Mouse (Mus musculus): ENCODE data around the gene Ankrd12. TPM values are rescaled to one million over a fixed set of nuclear protein-coding genes. Genes with fewer than 3 reads are reported as not detected.

The Ankrd12 gene
- total RNA-seq, 2 experiments from 2014 or later: 15.8 to 22.5 TPM

DNA sequence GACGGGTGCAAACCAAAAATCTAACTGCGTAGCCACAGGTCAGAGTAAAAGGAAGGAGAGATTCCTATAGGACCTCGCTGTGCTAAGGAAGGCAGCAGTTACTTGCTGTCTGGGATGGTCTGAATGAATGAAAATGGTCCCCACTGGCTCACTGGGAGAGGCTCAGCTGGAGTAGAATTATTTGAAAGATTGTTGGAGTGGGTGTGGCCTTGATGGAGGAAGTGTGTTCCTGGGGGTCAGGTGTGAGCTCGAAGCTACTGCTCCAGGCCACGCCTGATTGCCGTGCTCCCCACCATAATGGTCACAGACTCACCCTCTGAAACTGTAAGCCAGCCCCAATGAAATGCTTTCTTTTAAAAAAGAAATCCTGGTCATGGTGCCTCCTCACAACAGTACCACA, 135.6 kb downstream of the Ankrd12 start:
- intact Hi-C loops (cut with DNase I): no loop called here
- DNase-seq (ENCODE audit: low spot score): no peak

DNA sequence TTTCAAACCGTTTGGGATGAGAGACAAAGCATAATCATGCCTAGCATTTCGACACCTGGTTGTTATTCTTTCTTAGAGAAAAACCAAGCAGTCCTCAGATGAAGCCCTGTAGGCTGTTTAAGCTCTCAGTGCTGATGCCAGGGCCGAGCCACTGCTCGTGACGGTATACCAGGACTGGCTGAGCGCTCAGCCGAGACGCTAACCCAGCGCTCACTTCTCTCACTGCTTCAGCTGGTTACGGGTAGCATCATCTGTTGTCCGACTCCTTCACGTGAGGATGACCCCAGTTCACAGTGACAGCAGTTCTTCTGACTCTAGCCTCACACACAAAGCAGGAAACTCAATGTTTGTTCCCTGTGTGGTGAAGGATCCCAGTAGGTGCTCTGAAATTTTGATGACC, 136.7 kb downstream of the Ankrd12 start:
- intact Hi-C loops (cut with DNase I): no loop called here

GRCm38 (mm10) chr17:65939461-65940192, 137.3 kb downstream of the Ankrd12 start:
- no peak for DNase-seq (ENCODE audit: low spot score)
- intact Hi-C loops (cut with DNase I): no loop called here

More for the DNA sequence above, 136.7 kb downstream of the Ankrd12 start:
- DNase-seq (ENCODE audit: low spot score): no peak

- DNase-seq (ENCODE audit: low spot score): no peak
These were observed 139.2 kb downstream of the Ankrd12 start for GRCm38 (mm10) chr17:65937671-65938070.

GRCm38 (mm10) chr17:65933741-65934140, 143.1 kb downstream of the Ankrd12 start:
- DNase-seq (ENCODE audit: low spot score): no peak
- intact Hi-C loops (cut with DNase I): no loop called here

More at GRCm38 (mm10) chr17:65937671-65938070, 139.2 kb downstream of the Ankrd12 start:
- intact Hi-C loops (cut with DNase I): no loop called here

DNA sequence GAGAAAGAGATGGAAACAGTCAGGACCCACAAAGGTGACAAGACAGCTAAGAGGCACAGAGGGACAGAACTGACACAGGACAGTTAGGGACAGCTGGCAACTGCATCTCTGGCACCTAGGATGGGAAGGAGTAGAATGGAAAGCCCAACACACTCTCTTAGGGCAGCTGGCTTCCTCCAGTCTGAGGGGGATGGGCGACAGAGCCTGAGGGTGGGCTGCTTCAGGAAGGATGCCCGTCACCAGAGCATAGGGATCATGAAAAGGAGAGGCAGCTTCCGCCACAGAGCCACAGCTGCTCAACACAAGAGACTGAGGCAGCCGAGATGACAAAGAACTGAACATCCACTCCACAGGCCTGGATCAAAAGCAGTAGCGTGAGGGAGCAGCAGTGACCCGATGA, 145.4 kb downstream of the Ankrd12 start:
- no peak for DNase-seq (ENCODE audit: low spot score)
- intact Hi-C loops (cut with DNase I): no loop called here

- intact Hi-C loops (cut with DNase I): no loop called here
These were observed 145.9 kb downstream of the Ankrd12 start for GRCm38 (mm10) chr17:65930960-65931359.

GRCm38 (mm10) chr17:65930158-65930826, 146.6 kb downstream of the Ankrd12 start:
- DNase-seq (ENCODE audit: low spot score): no peak
- intact Hi-C loops (cut with DNase I): no loop called here

More at GRCm38 (mm10) chr17:65930960-65931359, 145.9 kb downstream of the Ankrd12 start:
- DNase-seq (ENCODE audit: low spot score): peak; percentile 51

DNA sequence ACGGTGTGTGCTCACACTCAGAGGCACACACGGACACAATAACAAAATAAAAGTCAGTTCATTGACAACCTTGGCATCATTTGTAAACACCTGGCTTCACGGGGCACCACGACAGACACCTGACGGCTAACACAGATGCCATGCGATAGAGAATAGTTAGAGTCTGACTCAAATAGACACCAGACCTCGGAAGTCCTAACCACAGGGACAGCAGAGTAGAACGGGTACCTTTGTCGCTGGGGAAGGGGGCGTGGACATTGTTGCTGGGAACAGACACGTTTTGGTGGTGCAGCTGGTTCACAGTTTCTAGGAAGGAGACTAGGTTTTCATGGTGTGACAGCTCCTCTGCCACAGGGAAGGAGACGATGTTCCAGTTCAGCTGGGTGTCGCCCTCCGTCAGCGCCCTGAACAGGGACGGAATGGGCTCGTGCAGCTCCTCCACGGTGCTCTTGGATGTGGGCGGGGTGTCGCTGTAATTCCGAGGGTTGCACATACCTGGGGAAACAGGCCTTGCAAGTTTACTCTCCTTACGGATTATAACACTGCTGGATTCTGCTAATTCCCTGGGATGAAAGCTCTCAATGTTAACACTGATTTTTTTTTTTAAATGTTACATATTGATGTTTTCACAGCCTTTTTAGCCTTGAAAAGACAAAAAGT, 147.4 kb downstream of the Ankrd12 start:
- intact Hi-C loops (cut with DNase I): no loop called here
- no peak for DNase-seq (ENCODE audit: low spot score)

- no peak for DNase-seq (ENCODE audit: low spot score)
- intact Hi-C loops (cut with DNase I): no loop called here
These were observed 149.8 kb downstream of the Ankrd12 start for GRCm38 (mm10) chr17:65927077-65927476.

DNA sequence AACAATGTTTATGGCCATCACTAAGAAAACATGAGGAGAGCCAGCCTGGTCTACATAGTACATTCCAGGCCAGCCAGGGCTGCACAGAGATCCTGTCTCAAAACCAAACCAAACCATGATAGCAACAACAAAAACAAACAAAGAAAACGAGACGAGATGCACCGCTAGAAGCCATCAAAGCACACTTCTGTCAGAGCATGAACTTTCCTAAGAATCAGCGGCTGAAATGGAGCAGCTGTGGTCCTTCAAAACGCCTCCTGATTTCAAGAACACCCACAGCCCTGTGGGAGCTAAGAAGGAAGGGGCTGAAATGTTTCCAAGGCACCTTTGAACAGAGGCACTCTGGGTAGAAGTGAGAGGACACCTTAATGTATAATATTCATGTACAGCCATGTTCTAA, 152.7 kb downstream of the Ankrd12 start:
- intact Hi-C loops (cut with DNase I): no loop called here
- DNase-seq (ENCODE audit: low spot score): no peak

GRCm38 (mm10) chr17:65921975-65922374, 154.9 kb downstream of the Ankrd12 start:
- DNase-seq (ENCODE audit: low spot score): no peak
- intact Hi-C loops (cut with DNase I): no loop called here

DNA sequence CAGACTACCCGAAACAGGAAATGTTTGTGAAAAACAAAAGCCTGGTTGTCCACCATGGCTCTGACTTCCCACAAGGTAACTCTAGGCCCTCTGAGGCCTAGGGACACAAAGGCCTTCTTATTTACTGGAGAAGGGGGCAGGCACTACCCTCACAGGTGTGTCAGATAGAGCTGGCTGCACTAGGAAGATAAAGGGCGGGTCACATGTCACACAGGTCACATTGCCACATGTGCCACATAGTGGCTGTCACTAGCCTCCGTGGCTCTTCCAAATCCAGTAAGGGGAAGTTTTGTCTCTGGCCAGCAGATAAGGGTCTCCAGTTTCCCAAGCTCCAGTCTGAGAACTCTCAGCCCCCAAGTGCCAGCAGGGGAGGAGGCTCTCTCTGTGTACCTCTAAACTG, 157.7 kb downstream of the Ankrd12 start:
- intact Hi-C loops (cut with DNase I): loop anchor here (5.0 kb wide), 1 partner anchor 37 kb away; no protein-coding TSS in a partner anchor
- DNase-seq (ENCODE audit: low spot score): no peak

GRCm38 (mm10) chr17:65916135-65916668, 160.7 kb downstream of the Ankrd12 start:
- peak; percentile 88 for DNase-seq (ENCODE audit: low spot score)
- intact Hi-C loops (cut with DNase I): loop anchor here (5.0 kb wide), 1 partner anchor 34 kb away; no protein-coding TSS in a partner anchor

Other genes starting within 250 kb of the Ankrd12 start
- 10 to 100 TPM; 37.8 to 38.6 TPM for gene Ralbp1, start 191.3 kb downstream of the Ankrd12 start, total RNA-seq (2021)
- gene Twsg1, start 125.9 kb downstream of the Ankrd12 start, total RNA-seq (2021): 10 to 100 TPM; 72.8 to 76.8 TPM
- gene Ndufv2, start 24.5 kb upstream of the Ankrd12 start, total RNA-seq (2021): 1,000 to 10,000 TPM; 1,243 to 1,263 TPM
- gene Washc1, start 34.5 kb upstream of the Ankrd12 start, total RNA-seq (2021): 10 to 100 TPM; 21.0 to 21.8 TPM
- gene Ddx11, start 46.4 kb upstream of the Ankrd12 start, total RNA-seq (2021): 1 to 10 TPM; 1.4 TPM

Data from heart, postnatal 25 days (tissue).